Mouse (Mus musculus) neural tube, embryonic 11.5 days (tissue): Measurements from ENCODE around the gene Arhgef2. TPM values are rescaled to one million over a fixed set of nuclear protein-coding genes. Genes with fewer than 3 reads are reported as not detected.

Experiments
- ATAC-seq: fragments of 200-750 bp; cut with Nextera tagmentation; 2 replicates; pipeline ENCODE4 v1.8.0; 2017; ENCODE audit warnings: moderate number of reproducible peaks, mild to moderate bottlenecking, moderate TSS enrichment, moderate library complexity; ENCODE audit not compliant: insufficient read depth, low FRiP score, low TSS enrichment
- DNase-seq: peaks from one replicate; pipeline ENCODE4 v3.0.0-alpha.2; 2015; ENCODE audit warnings: low spot score
- H3K27ac ChIP-seq: fragments of 300-500 bp; sonication (generic); 2 replicates; pipeline ENCODE4 v1.5.1; 2014; ENCODE audit warnings: low read depth, mild to moderate bottlenecking, low read length
- H3K27me3 ChIP-seq: fragments of 300-500 bp; sonication (generic); 2 replicates; pipeline ENCODE4 v1.6.1; 2014; ENCODE audit warnings: mild to moderate bottlenecking, low read length, mixed read lengths; ENCODE audit not compliant: control insufficient read depth, insufficient read depth
- H3K36me3 ChIP-seq: fragments of 300-500 bp; sonication (generic); 2 replicates; pipeline ENCODE4 v1.6.1; 2014; ENCODE audit warnings: mild to moderate bottlenecking, low read length, moderate library complexity, mixed read lengths; ENCODE audit not compliant: control insufficient read depth, insufficient read depth
- H3K4me1 ChIP-seq: fragments of 300-500 bp; sonication (generic); 2 replicates; pipeline ENCODE4 v1.6.1; 2014; ENCODE audit warnings: low read length, mixed read lengths; ENCODE audit not compliant: control insufficient read depth, insufficient read depth
- H3K4me2 ChIP-seq: fragments of 300-500 bp; sonication (generic); 2 replicates; pipeline ENCODE4 v1.6.1; 2014; ENCODE audit warnings: low read depth, mild to moderate bottlenecking, moderate library complexity
- H3K4me3 ChIP-seq: fragments of 300-500 bp; sonication (generic); 2 replicates; pipeline ENCODE4 v1.5.1; 2014; ENCODE audit warnings: low read depth, low read length
- H3K9ac ChIP-seq: fragments of 300-500 bp; sonication (generic); 2 replicates; pipeline ENCODE4 v1.6.1; 2014; ENCODE audit warnings: mild to moderate bottlenecking, low read length
- H3K9me3 ChIP-seq: fragments of 300-500 bp; sonication (generic); 2 replicates; pipeline ENCODE4 v1.6.1; 2016; ENCODE audit warnings: low read length; ENCODE audit not compliant: control insufficient read depth
- WGBS: fragments of 180-500 bp; shearing (Covaris S2); extraction: QIAGEN DNeasy Blood & Tissue Kit; methylation state at CpG from one replicate; pipeline ENCODE4 v1.1.7; 2014; 5-methylcytosine and 5-hydroxymethylcytosine counted together
- polyA plus RNA-seq: library from polyadenylated mRNA; unstranded; fragments of >200 nt; fragmentation: Nextera tagmentation; extraction: Ambion mirVana; gene quantifications from 2 replicates; pipeline ENCODE4 v1.2.1, GENCODE M21; 2014

Arhgef2 gene
- polyA plus RNA-seq, 1 experiment from 2014 or later: 145 TPM

GRCm38 (mm10) chr3:88578498-88579424, 27.0 kb upstream of the Arhgef2 start:
- DNase-seq: no peak
- no peaks in the 10 kb centered on the region for H3K27me3 ChIP-seq
- peaks cover 4% of the 10 kb centered on the region; the same call in 1 of the 2 replicates for H3K36me3 ChIP-seq
- WGBS: 49% methylated on average over 8 of the region's 8 CpGs
- H3K4me3 ChIP-seq: peak overlapping the region; percentile 96
- 0 out of 2 replicates have a peak, but pooled peaks cover 3% of the 10 kb centered on the region for H3K4me1 ChIP-seq
- H3K9me3 ChIP-seq: no peaks in the 10 kb centered on the region
- no peak for ATAC-seq
- H3K27ac ChIP-seq: no peak overlapping the region
- H3K4me2 ChIP-seq: peak overlapping the region; percentile 58
- H3K9ac ChIP-seq: no peak overlapping the region; the same call in 1 of the 2 replicates

- H3K4me1 ChIP-seq: 0 out of 2 replicates have a peak, but pooled peaks cover 3% of the 10 kb centered on the region
- WGBS: under 1% methylated on average over 34 of the region's 34 CpGs
- H3K27me3 ChIP-seq: no peaks in the 10 kb centered on the region
- peak overlapping the region; percentile 96 for H3K4me3 ChIP-seq
- H3K9ac ChIP-seq: peak overlapping the region; percentile 77
- DNase-seq: peak; percentile 79
- no peaks in the 10 kb centered on the region for H3K9me3 ChIP-seq
- H3K27ac ChIP-seq: peak overlapping the region; percentile 27; the same call in 1 of the 2 replicates
- peaks cover 4% of the 10 kb centered on the region; the same call in 1 of the 2 replicates for H3K36me3 ChIP-seq
- ATAC-seq: peak; percentile 55; the same call in 1 of the 2 replicates
- peak overlapping the region; percentile 58 for H3K4me2 ChIP-seq
Measured at GRCm38 (mm10) chr3:88579454-88580117, 26.2 kb upstream of the Arhgef2 start.

GRCm38 (mm10) chr3:88585769-88586168, 20.0 kb upstream of the Arhgef2 start:
- DNase-seq (no peak), ATAC-seq (no peak)
- H3K4me1 ChIP-seq: peaks cover 2% of the 10 kb centered on the region; the same call in 1 of the 2 replicates
- no peaks in the 10 kb centered on the region for H3K9me3 ChIP-seq
- 97% methylated on average over 6 of the region's 6 CpGs for WGBS
- H3K27me3 ChIP-seq: no peaks in the 10 kb centered on the region
- no peak overlapping the region for H3K9ac ChIP-seq
- H3K27ac ChIP-seq: no peak overlapping the region
- no peak overlapping the region for H3K4me3 ChIP-seq
- no peak overlapping the region for H3K4me2 ChIP-seq
- peaks cover 22% of the 10 kb centered on the region for H3K36me3 ChIP-seq

- no peak overlapping the region for H3K9ac ChIP-seq
- peaks cover 20% of the 10 kb centered on the region for H3K36me3 ChIP-seq
- no peak overlapping the region for H3K4me2 ChIP-seq
- peaks cover 2% of the 10 kb centered on the region; the same call in 1 of the 2 replicates for H3K4me1 ChIP-seq
- 93% methylated on average over 5 of the region's 5 CpGs for WGBS
- no peak overlapping the region for H3K27ac ChIP-seq
- no peak overlapping the region for H3K4me3 ChIP-seq
- H3K27me3 ChIP-seq: no peaks in the 10 kb centered on the region
- H3K9me3 ChIP-seq: no peaks in the 10 kb centered on the region
- ATAC-seq: no peak
- DNase-seq: no peak
Measured at GRCm38 (mm10) chr3:88586640-88587039, 19.1 kb upstream of the Arhgef2 start.

- ATAC-seq (no peak), DNase-seq (no peak)
- WGBS: 44% methylated on average over 5 of the region's 5 CpGs
- H3K9ac ChIP-seq: no peak overlapping the region
- H3K4me3 ChIP-seq: no peak overlapping the region
- H3K4me2 ChIP-seq: no peak overlapping the region
- peaks cover 18% of the 10 kb centered on the region for H3K36me3 ChIP-seq
- H3K9me3 ChIP-seq: no peaks in the 10 kb centered on the region
- peaks cover 2% of the 10 kb centered on the region; the same call in 1 of the 2 replicates for H3K4me1 ChIP-seq
- no peak overlapping the region for H3K27ac ChIP-seq
- H3K27me3 ChIP-seq: no peaks in the 10 kb centered on the region
Measured at GRCm38 (mm10) chr3:88590246-88590645, 15.5 kb upstream of the Arhgef2 start.

GRCm38 (mm10) chr3:88591044-88591443, 14.7 kb upstream of the Arhgef2 start:
- no peaks in the 10 kb centered on the region for H3K9me3 ChIP-seq
- no peak for DNase-seq
- H3K27ac ChIP-seq: no peak overlapping the region
- 45% methylated on average over 3 of the region's 3 CpGs for WGBS
- peaks cover 14% of the 10 kb centered on the region for H3K36me3 ChIP-seq
- ATAC-seq: no peak
- H3K4me1 ChIP-seq: peaks cover 2% of the 10 kb centered on the region; the same call in 1 of the 2 replicates
- H3K4me2 ChIP-seq: no peak overlapping the region
- no peak overlapping the region for H3K4me3 ChIP-seq
- no peak overlapping the region for H3K9ac ChIP-seq
- H3K27me3 ChIP-seq: no peaks in the 10 kb centered on the region

- Histone ChIP-seq H3K27me3 (no peaks in the 10 kb centered on the region), H3K9ac (no peak overlapping the region), H3K4me3 (no peak overlapping the region), H3K9me3 (no peaks in the 10 kb centered on the region), H3K4me2 (no peak overlapping the region), H3K4me1 (peaks cover 2% of the 10 kb centered on the region; the same call in 1 of the 2 replicates), H3K36me3 (peaks cover 7% of the 10 kb centered on the region), H3K27ac (no peak overlapping the region)
- DNase-seq (peak; percentile 60), ATAC-seq (no peak; the same call in 1 of the 2 replicates)
- 29% methylated on average over 9 of the region's 9 CpGs for WGBS
Measured at GRCm38 (mm10) chr3:88591950-88592731, 13.6 kb upstream of the Arhgef2 start.

- no peak overlapping the region for H3K27ac ChIP-seq
- WGBS: 69% methylated on average over 10 of the region's 10 CpGs
- DNase-seq (no peak), ATAC-seq (no peak)
- H3K4me3 ChIP-seq: no peak overlapping the region
- no peaks in the 10 kb centered on the region for H3K27me3 ChIP-seq
- no peaks in the 10 kb centered on the region for H3K9me3 ChIP-seq
- no peaks in the 10 kb centered on the region for H3K36me3 ChIP-seq
- no peak overlapping the region for H3K4me2 ChIP-seq
- H3K4me1 ChIP-seq: peaks cover 2% of the 10 kb centered on the region; the same call in 1 of the 2 replicates
- H3K9ac ChIP-seq: no peak overlapping the region
Measured at GRCm38 (mm10) chr3:88592942-88593576, 12.7 kb upstream of the Arhgef2 start.
